ENCODE assay signal across 16 mouse cellular contexts in genomic region chr1:60846616-60847275, GRCm38 (mm10). TPM values are rescaled to one million over a fixed set of nuclear protein-coding genes. Genes with fewer than 3 reads are reported as not detected.
DNase-seq lines count a peak whose midpoint lies in the region; TF ChIP-seq lines count a peak whose summit lies in the region.
"Had no signal": no experiment of that assay in that cellular context is flagged by ENCODE, and none has a peak within 500 bp of the region (broad histone marks: within the 10 kb centered on the region; RNA-seq: fewer than 3 reads in every experiment).

No protein-coding gene starts in this region.

- no peak overlapping the region for H3K4me3 ChIP-seq in layer of hippocampus, adult 2 months
- no peak overlapping the region for H3K4me3 ChIP-seq in cortical plate, adult 2 months (ENCODE audit: insufficient read depth, low read length)
- H3K4me3 ChIP-seq: limb, embryonic 13.5 days; neural tube, embryonic 12.5 days had no signal

- DNase-seq in adrenal gland, postnatal 10 days = peak; percentile 49
- DNase-seq in adrenal gland, postnatal 14 days = no peak
- DNase-seq in layer of hippocampus, adult 2 months (ENCODE audit: low spot score in 2 of 2) = peak; percentile 68 to 69
- no peak for DNase-seq in layer of hippocampus, postnatal 25 days (ENCODE audit: extremely low spot score in 1 of 2, low spot score in 1 of 2)
- peak; percentile 70 to 81 for DNase-seq in right cerebral cortex, adult 2 months (ENCODE audit: low spot score in 2 of 2)
- no peak for DNase-seq in thymus, postnatal 14 days
- no peak for DNase-seq in urinary bladder, postnatal 10 days (ENCODE audit: low spot score)
- DNase-seq: cerebellum, adult 11 months; heart, postnatal 14 days; kidney, adult 2 months; thymus, adult 2 months had no signal

- peaks cover 4% of the 10 kb centered on the region; the same call in 1 of the 2 replicates for H3K4me1 ChIP-seq in cortical plate, adult 2 months (ENCODE audit: control insufficient read depth, insufficient read depth, low read length)
- H3K4me1 ChIP-seq: limb, embryonic 13.5 days had no signal

- peak overlapping the region; percentile 84 for H3K27ac ChIP-seq in layer of hippocampus, adult 2 months
- peak overlapping the region; percentile 92; the same call in 1 of the 2 replicates for H3K27ac ChIP-seq in cortical plate, adult 2 months (ENCODE audit: insufficient read depth, low read length)
- H3K27ac ChIP-seq: limb, embryonic 13.5 days; neural tube, embryonic 12.5 days had no signal

- TF ChIP-seq POLR2A in cortical plate, adult 2 months (IDR thresholded peaks at IDR 0.05; ENCODE audit: extremely low read depth, insufficient read depth, low read length) = no peak

- no peak for TF ChIP-seq CTCF in layer of hippocampus, adult 2 months (conservative IDR thresholded peaks at IDR 0.05)
- TF ChIP-seq CTCF in cortical plate, adult 2 months (IDR thresholded peaks at IDR 0.05; ENCODE audit: extremely low read depth, insufficient read depth, low read length) = no peak

RNA-seq across cellular contexts. Expression of gene Ctla4, which starts 40.1 kb away (rescaled TPM):
- total RNA-seq in adrenal gland, postnatal 10 days (2021) = under 1 TPM; 0.54 to 0.55 TPM
- 0.52 and 1.1 TPM in 2 replicates for total RNA-seq in adrenal gland, postnatal 14 days (2021)
- total RNA-seq in layer of hippocampus, adult 2 months (2021) = not detected
- total RNA-seq in layer of hippocampus, postnatal 25 days (2021) = not detected
- 0.13 and 0.21 TPM in 2 replicates for polyA plus RNA-seq in cortical plate, adult 2 months (2012; rRNA removed)
- total RNA-seq: ES-E14 had no signal
- polyA plus RNA-seq: embryonic facial prominence, embryonic 11.5 days; neural tube, embryonic 12.5 days had no signal

Comparison
In these comparisons a context has a peak if more than half of its experiments do, and no peak if none do; other contexts are left out.
1. DNase-seq: peak in adrenal gland, postnatal 10 days (single experiment), layer of hippocampus, adult 2 months (2 of 2) and right cerebral cortex, adult 2 months (2 of 2); none in adrenal gland, postnatal 14 days (single experiment), layer of hippocampus, postnatal 25 days (0 of 2), thymus, postnatal 14 days (single experiment) and urinary bladder, postnatal 10 days (single experiment).